Mouse (Mus musculus) CH12.LX (cell line): ENCODE measurements around the gene Sun3. TPM values are rescaled to one million over a fixed set of nuclear protein-coding genes. Genes with fewer than 3 reads are reported as not detected.

Source experiments
- DNase-seq: peaks from one replicate; pipeline ENCODE4 v3.0.0-alpha.2; 2013; ENCODE audit errors: extremely low read depth
- H3K27ac ChIP-seq: 2 replicates; pipeline ENCODE4 v1.5.1; 2012; ENCODE audit warnings: low read depth, mild to moderate bottlenecking, control low read depth, moderate library complexity; ENCODE audit not compliant: insufficient read depth
- H3K27me3 ChIP-seq: replicated peaks from 2 replicates; pipeline ENCODE3; 2012; ENCODE audit warnings: inconsistent platforms
- H3K36me3 ChIP-seq, 2 experiments: replicated peaks in 1 of 2; 2 replicates each; pipeline versions ENCODE3 to v1.6.1; 2012; ENCODE audit warnings: inconsistent platforms in 1 of 2, low read length in 1 of 2, mild to moderate bottlenecking in 1 of 2, mixed read lengths in 1 of 2, moderate library complexity in 1 of 2; ENCODE audit not compliant: control insufficient read depth in 1 of 2, insufficient read depth in 1 of 2
- H3K4me1 ChIP-seq, 2 experiments: 2 replicates each; pipeline ENCODE4 v1.6.1; 2012; ENCODE audit warnings: inconsistent platforms in 1 of 2, moderate library complexity in 1 of 2; ENCODE audit not compliant: insufficient read depth in 2 of 2, control insufficient read depth in 1 of 2
- H3K4me2 ChIP-seq: 2 replicates; pipeline ENCODE4 v1.6.1; 2012; ENCODE audit warnings: low read depth, mild to moderate bottlenecking, control low read depth; ENCODE audit not compliant: poor library complexity, insufficient read depth, severe bottlenecking
- H3K4me3 ChIP-seq, 3 experiments: fragments of 150-350 bp in 1 of 3; sonication (generic) in 1 of 3; replicated peaks in 1 of 3; 2 replicates each; pipeline versions ENCODE3 to v1.5.1; 2011 to 2012; ENCODE audit warnings: low read depth in 2 of 3, low read length in 2 of 3, mild to moderate bottlenecking in 2 of 3, moderate library complexity in 2 of 3, control low read depth in 1 of 3, improper control_type of control experiment in 1 of 3, inconsistent platforms in 1 of 3, mixed read lengths in 1 of 3; ENCODE audit not compliant: poor library complexity in 1 of 3
- H3K79me2 ChIP-seq: replicated peaks from 2 replicates; pipeline ENCODE4 v1.6.1; 2012; ENCODE audit warnings: mild to moderate bottlenecking, moderate library complexity; ENCODE audit not compliant: control insufficient read depth, poor library complexity, insufficient read depth, severe bottlenecking; ENCODE audit errors: extremely low read depth
- H3K9ac ChIP-seq: 2 replicates; pipeline ENCODE4 v1.6.1; 2012; ENCODE audit warnings: low read depth, mild to moderate bottlenecking, control low read depth, moderate library complexity; ENCODE audit not compliant: insufficient read depth
- H3K9me3 ChIP-seq: replicated peaks from 2 replicates; pipeline ENCODE3; 2012; ENCODE audit warnings: low read length, inconsistent platforms, mixed read lengths
- CTCF ChIP-seq, 2 experiments: IDR thresholded peaks in 1 of 2; conservative IDR thresholded peaks in 1 of 2; 2 replicates each; pipeline ENCODE4 v1.5.1; 2011 to 2012; ENCODE audit warnings: low read depth in 2 of 2, low read length in 2 of 2, improper control_type of control experiment in 1 of 2, inconsistent platforms in 1 of 2, mild to moderate bottlenecking in 1 of 2, moderate library complexity in 1 of 2
- ETS1 ChIP-seq: conservative IDR thresholded peaks from 2 replicates; pipeline ENCODE4 v1.6.1; 2012; ENCODE audit warnings: low read depth, mild to moderate bottlenecking, inconsistent platforms, low read length, improper control_type of control experiment, moderate library complexity
- GABPA ChIP-seq: IDR thresholded peaks from 2 replicates; pipeline ENCODE4 v1.6.1; 2012; ENCODE audit warnings: low read depth, low read length, improper control_type of control experiment, inconsistent platforms; ENCODE audit not compliant: insufficient replicate concordance
- JUN ChIP-seq: IDR thresholded peaks from 2 replicates; pipeline ENCODE4 v1.6.1; 2011; ENCODE audit warnings: low read depth, mild to moderate bottlenecking, low read length, improper control_type of control experiment, moderate library complexity; ENCODE audit not compliant: insufficient read depth
- JUND ChIP-seq: conservative IDR thresholded peaks from 2 replicates; pipeline ENCODE4 v1.6.1; 2011; ENCODE audit warnings: low read depth, low read length, improper control_type of control experiment
- KAT2A ChIP-seq: IDR thresholded peaks from 2 replicates; pipeline ENCODE4 v1.6.1; 2012; ENCODE audit warnings: low read length, improper control_type of control experiment, inconsistent platforms; ENCODE audit not compliant: insufficient replicate concordance
- MAX ChIP-seq: IDR thresholded peaks from 2 replicates; pipeline ENCODE4 v1.6.1; 2011; ENCODE audit warnings: low read length, improper control_type of control experiment
- MXI1 ChIP-seq: IDR thresholded peaks from 2 replicates; pipeline ENCODE4 v1.6.1; 2011; ENCODE audit warnings: mild to moderate bottlenecking, low read depth, low read length, improper control_type of control experiment
- NELFE ChIP-seq: IDR thresholded peaks from 2 replicates; pipeline ENCODE4 v1.6.1; 2011; ENCODE audit warnings: low read depth, low read length, improper control_type of control experiment
- NRF1 ChIP-seq: IDR thresholded peaks from 2 replicates; pipeline ENCODE4 v1.6.1; 2014; ENCODE audit warnings: low read depth, mild to moderate bottlenecking, inconsistent platforms, low read length, improper control_type of control experiment, moderate library complexity
- PAX5 ChIP-seq: IDR thresholded peaks from 2 replicates; pipeline ENCODE4 v1.6.1; 2012; ENCODE audit warnings: low read length, inconsistent platforms, mixed read lengths
- POLR2A ChIP-seq: IDR thresholded peaks from 2 replicates; pipeline ENCODE4 v1.6.1; 2011; ENCODE audit warnings: low read depth, mild to moderate bottlenecking, improper control_type of control experiment, low read length
- POLR2AphosphoS2 ChIP-seq: IDR thresholded peaks from 2 replicates; pipeline ENCODE4 v1.6.1; 2011; ENCODE audit warnings: low read depth, low read length, improper control_type of control experiment
- RAD21 ChIP-seq: IDR thresholded peaks from 2 replicates; pipeline ENCODE4 v1.6.1; 2011; ENCODE audit warnings: low read depth, mild to moderate bottlenecking, low read length, improper control_type of control experiment, moderate library complexity
- TBP ChIP-seq: conservative IDR thresholded peaks from 2 replicates; pipeline ENCODE4 v1.6.1; 2011; ENCODE audit warnings: low read depth, low read length, improper control_type of control experiment
- UBTF ChIP-seq: IDR thresholded peaks from 2 replicates; pipeline ENCODE4 v1.6.1; 2012; ENCODE audit warnings: low read depth, mild to moderate bottlenecking, inconsistent platforms, low read length, improper control_type of control experiment, moderate library complexity
- USF1 ChIP-seq: IDR thresholded peaks from 2 replicates; pipeline ENCODE4 v1.6.1; 2014; ENCODE audit warnings: low read depth, mild to moderate bottlenecking, inconsistent platforms, low read length, improper control_type of control experiment
- USF2 ChIP-seq: conservative IDR thresholded peaks from 2 replicates; pipeline ENCODE4 v1.6.1; 2011; ENCODE audit warnings: low read depth, low read length, improper control_type of control experiment
- ZKSCAN1 ChIP-seq: IDR thresholded peaks from 2 replicates; pipeline ENCODE4 v1.6.1; 2012; ENCODE audit warnings: low read depth, inconsistent platforms, low read length, improper control_type of control experiment, borderline replicate concordance
- ZMIZ1 ChIP-seq: IDR thresholded peaks from 2 replicates; pipeline ENCODE4 v1.6.1; 2012; ENCODE audit warnings: low read depth, mild to moderate bottlenecking, inconsistent platforms, low read length, improper control_type of control experiment
- ZNF384 ChIP-seq: IDR thresholded peaks from 2 replicates; pipeline ENCODE4 v1.6.1; 2012; ENCODE audit warnings: low read depth, low read length, improper control_type of control experiment, inconsistent platforms
- dilution Hi-C: fragments of 300-500 bp; cut with MboI; formaldehyde crosslinking; loops from 2 replicates; pipeline ENCODE4 v1.14.3; 2020; ENCODE audit warnings: low sequenced_read_pairs; ENCODE audit not compliant: extremely low pct_unique_long_range_greater_than_20kb, extremely low pct_ligation_motif_present
- in situ Hi-C: fragments of 300-500 bp; cut with MboI; formaldehyde crosslinking; loops from 3 replicates; pipeline ENCODE4 v1.14.3; 2019; ENCODE audit warnings: low sequenced_read_pairs, low pct_ligation_motif_present, low pct_unique_long_range_greater_than_20kb, mixed read lengths
- polyA plus RNA-seq: library from polyadenylated mRNA; unstranded; fragments of >175 nt; gene quantifications from 2 replicates; pipeline ENCODE4 v1.2.1, GENCODE M21; 2012; ENCODE audit warnings: low read depth; ENCODE audit not compliant: insufficient read length
- total RNA-seq, 2 experiments: library from RNA; depleted of rRNA; stranded (reverse); fragments of 300-350 nt in 1 of 2; fragments of >200 nt in 1 of 2; gene quantifications; 2 replicates each; pipeline ENCODE4 v1.2.3; 2012 to 2014

Sun3 gene
- total and polyA plus RNA-seq, 3 experiments, result not detected

GRCm38 (mm10) chr11:9010853-9011339 lies 37.9 kb downstream of the Sun3 start, which contains the start of gene Hus1 (continued):
- TF ChIP-seq NRF1, result peak; percentile 49; the same call in 1 of the 2 replicates
- no peak for TF ChIP-seq USF1
- no peak for TF ChIP-seq CTCF (conservative IDR thresholded peaks at IDR 0.05 in 1 of 2, IDR thresholded peaks at IDR 0.05 in 1 of 2; ENCODE audit: low read depth in 2 of 2, low read length in 2 of 2)
- peak; percentile 94 for TF ChIP-seq NELFE
- TF ChIP-seq PAX5, result no peak
- no peak for TF ChIP-seq JUND
- no peak for TF ChIP-seq ZKSCAN1
- no peak; the same call in 1 of the 2 replicates for TF ChIP-seq ETS1
- TF ChIP-seq ZMIZ1, result peak; percentile 87
- TF ChIP-seq RAD21, result no peak
- TF ChIP-seq MXI1, result peak; percentile 90
- TF ChIP-seq JUN, result no peak
- peak; percentile 86; the same call in 1 of the 2 replicates for TF ChIP-seq KAT2A
- TF ChIP-seq POLR2AphosphoS2, result peak; percentile 79; the same call in 1 of the 2 replicates
- TF ChIP-seq ZNF384, result no peak
- peak; percentile 33; the same call in 1 of the 2 replicates for TF ChIP-seq GABPA
- peak; percentile 89 for TF ChIP-seq POLR2A
- TF ChIP-seq, all 38 proteins: peak for 23

GRCm38 (mm10) chr11:9010416-9010815 lies 38.4 kb downstream of the Sun3 start:
- in situ Hi-C loops, result no loop called here
- dilution Hi-C loops, result no loop called here
- Histone ChIP-seq H3K79me2 (peaks cover 14% of the 10 kb centered on the region), H3K9ac (peak overlapping the region; percentile 65), H3K27me3 (peaks cover 30% of the 10 kb centered on the region)
- TF ChIP-seq MAX, result 0 out of 2 replicates have a peak, but pooled peaks have one; percentile 3
- TF ChIP-seq MXI1, result peak; percentile 1; the same call in 1 of the 2 replicates
- TF ChIP-seq ETS1, result no peak
- TF ChIP-seq, all 38 proteins: peak for 2
- H3K9me3 ChIP-seq, result no peaks in the 10 kb centered on the region
- H3K36me3 ChIP-seq, result peaks cover 23 to 35% of the 10 kb centered on the region in 2 experiments
- H3K4me1 ChIP-seq, result peaks cover 2 to 23% of the 10 kb centered on the region in 2 experiments; a peak in 3 of 4 replicates
- peak; percentile 47 for DNase-seq
- peak overlapping the region; percentile 75 to 87 (median 86) for H3K4me3 ChIP-seq
- peak overlapping the region; percentile 91 for H3K4me2 ChIP-seq
- H3K27ac ChIP-seq, result peak overlapping the region; percentile 73; the same call in 1 of the 2 replicates

- Histone ChIP-seq H3K27ac (no peak overlapping the region), H3K4me1 (peaks cover 2 to 23% of the 10 kb centered on the region in 2 experiments; a peak in 3 of 4 replicates), H3K79me2 (peaks cover 14% of the 10 kb centered on the region), H3K4me3 (no peak overlapping the region), H3K36me3 (peaks cover 39 to 52% of the 10 kb centered on the region in 2 experiments), H3K27me3 (peaks cover 14% of the 10 kb centered on the region), H3K4me2 (no peak overlapping the region), H3K9me3 (no peaks in the 10 kb centered on the region), H3K9ac (no peak overlapping the region)
- dilution Hi-C loops, result no loop called here
- TF ChIP-seq CTCF (conservative IDR thresholded peaks at IDR 0.05 in 1 of 2, IDR thresholded peaks at IDR 0.05 in 1 of 2; ENCODE audit: low read depth in 2 of 2, low read length in 2 of 2), result no peak
- no peak for TF ChIP-seq ETS1
- no peak for TF ChIP-seq USF2
- no peak for TF ChIP-seq NELFE
- no peak for TF ChIP-seq UBTF
- no peak for TF ChIP-seq TBP
- TF ChIP-seq ZMIZ1, result no peak
- no peak for DNase-seq
- in situ Hi-C loops, result no loop called here
Observed at GRCm38 (mm10) chr11:9008761-9009160, 40.0 kb downstream of the Sun3 start.
